11 mouse cellular contexts compared by ENCODE assay signal in genomic region chrX:60831330-60832027, GRCm38 (mm10).
DNase-seq lines count a peak whose midpoint lies in the region; ATAC-seq lines count a peak whose summit lies in the region.
"Had no signal": no experiment of that assay in that cellular context is flagged by ENCODE, and none has a peak within 500 bp of the region (broad histone marks: within the 10 kb centered on the region; RNA-seq: fewer than 3 reads in every experiment).

No protein-coding gene starts in this region.

- peak overlapping the region; percentile 40 for H3K4me2 ChIP-seq in forebrain, embryonic 12.5 days
- peak overlapping the region; percentile 23; the same call in 1 of the 2 replicates for H3K4me2 ChIP-seq in midbrain, embryonic 11.5 days

- no peak overlapping the region for H3K27ac ChIP-seq in forebrain, embryonic 12.5 days
- H3K27ac ChIP-seq in midbrain, embryonic 11.5 days (ENCODE audit: low read depth, low read length), result no peak overlapping the region

- no peaks in the 10 kb centered on the region for H3K9me3 ChIP-seq in forebrain, embryonic 12.5 days
- no peaks in the 10 kb centered on the region for H3K9me3 ChIP-seq in midbrain, embryonic 11.5 days (ENCODE audit: control insufficient read depth, low read length)

- WGBS in forebrain, embryonic 12.5 days, result 21% methylated on average over 22 of the region's 22 CpGs
- 29% methylated on average over 18 of the region's 22 CpGs for WGBS in midbrain, embryonic 11.5 days

- H3K4me1 ChIP-seq in forebrain, embryonic 12.5 days, result peaks cover 9% of the 10 kb centered on the region
- H3K4me1 ChIP-seq in midbrain, embryonic 11.5 days (ENCODE audit: control insufficient read depth, insufficient read depth, low read length), result peaks cover 4% of the 10 kb centered on the region; the same call in 1 of the 2 replicates

- no peaks in the 10 kb centered on the region for H3K27me3 ChIP-seq in forebrain, embryonic 12.5 days
- H3K27me3 ChIP-seq in midbrain, embryonic 11.5 days (ENCODE audit: control insufficient read depth, insufficient read depth, low read length), result no peaks in the 10 kb centered on the region

- no peaks in the 10 kb centered on the region for H3K36me3 ChIP-seq in forebrain, embryonic 12.5 days (replicated peaks)
- no peaks in the 10 kb centered on the region for H3K36me3 ChIP-seq in midbrain, embryonic 11.5 days (ENCODE audit: control insufficient read depth, insufficient read depth, low read length)
- H3K36me3 ChIP-seq: G1E had no signal

- H3K9ac ChIP-seq in forebrain, embryonic 12.5 days, result no peak overlapping the region
- peak overlapping the region; percentile 16; the same call in 1 of the 2 replicates for H3K9ac ChIP-seq in midbrain, embryonic 11.5 days (ENCODE audit: low read length)

- peak; percentile 83 for ATAC-seq in forebrain, embryonic 12.5 days (ENCODE audit: low FRiP score)
- ATAC-seq in midbrain, embryonic 11.5 days (ENCODE audit: low FRiP score), result peak; percentile 88

- peak; percentile 1 for DNase-seq in right cerebral cortex, postnatal 4 days
- DNase-seq in right cerebral cortex, adult 2 months (ENCODE audit: low spot score in 2 of 2), result no peak
- DNase-seq in midbrain, embryonic 11.5 days (ENCODE audit: low spot score, missing footprints), result peak; percentile 85
- peak; percentile 1 for DNase-seq in yolk sac, embryonic 10.5 days (ENCODE audit: low spot score)
- no peak for DNase-seq in thymus, postnatal 10 days (ENCODE audit: low spot score in 2 of 2)
- DNase-seq in spleen, postnatal 4 days (ENCODE audit: low spot score in 2 of 2), result no peak
- DNase-seq in lung, postnatal 10 days, result no peak
- DNase-seq: adrenal gland, postnatal 10 days; cerebellum, adult 8-10 months had no signal

- no peak overlapping the region for H3K4me3 ChIP-seq in forebrain, embryonic 12.5 days (replicated peaks)
- H3K4me3 ChIP-seq in midbrain, embryonic 11.5 days (ENCODE audit: low read depth, low read length), result no peak overlapping the region

Comparison
In these comparisons a context has a peak if more than half of its experiments do, and no peak if none do; other contexts are left out.
1. DNase-seq: peak in right cerebral cortex, postnatal 4 days (single experiment), midbrain, embryonic 11.5 days (single experiment) and yolk sac, embryonic 10.5 days (single experiment); none in right cerebral cortex, adult 2 months (0 of 2), thymus, postnatal 10 days (0 of 2), spleen, postnatal 4 days (0 of 2) and lung, postnatal 10 days (single experiment).